Mouse (Mus musculus): ENCODE data around the gene Josd2. TPM values are rescaled to one million over a fixed set of nuclear protein-coding genes. Genes with fewer than 3 reads are reported as not detected.

Josd2 gene
- total and polyA plus RNA-seq, 3 experiments, result 33.9 to 57.7 (median 54.8) TPM

GRCm38 (mm10) chr7:44460767-44461502 is 6.8 kb upstream of the Josd2 start:
- Histone ChIP-seq H3K27me3 (replicated peaks) (peaks cover 90% of the 10 kb centered on the region), H3K4me2 (ENCODE audit: insufficient read depth, low read depth, poor library complexity, severe bottlenecking) (no peak overlapping the region), H3K4me3 (replicated peaks in 1 of 3; ENCODE audit: low read depth in 2 of 3, low read length in 2 of 3, poor library complexity in 1 of 3) (no peak overlapping the region), H3K27ac (ENCODE audit: insufficient read depth, low read depth) (no peak overlapping the region), H3K9ac (ENCODE audit: insufficient read depth, low read depth) (no peak overlapping the region), H3K4me1 (ENCODE audit: control insufficient read depth in 1 of 2, insufficient read depth in 2 of 2) (no peaks in the 10 kb centered on the region), H3K79me2 (replicated peaks; ENCODE audit: control insufficient read depth, extremely low read depth, insufficient read depth, poor library complexity, severe bottlenecking) (no peaks in the 10 kb centered on the region), H3K36me3 (replicated peaks in 1 of 2; ENCODE audit: control insufficient read depth in 1 of 2, insufficient read depth in 1 of 2, low read length in 1 of 2) (no peaks in the 10 kb centered on the region), H3K9me3 (replicated peaks; ENCODE audit: low read length) (peaks cover 17% of the 10 kb centered on the region)
- dilution Hi-C loops (cut with MboI; ENCODE audit: extremely low pct_ligation_motif_present, extremely low pct_unique_long_range_greater_than_20kb, low sequenced_read_pairs) (no loop called here), in situ Hi-C loops (cut with MboI; ENCODE audit: low pct_ligation_motif_present, low pct_unique_long_range_greater_than_20kb, low sequenced_read_pairs) (no loop called here)
- TF ChIP-seq CHD2 (IDR thresholded peaks at IDR 0.05; ENCODE audit: low read length) (no peak), ELF1 (IDR thresholded peaks at IDR 0.05; ENCODE audit: low read depth, low read length) (no peak), SMC3 (IDR thresholded peaks at IDR 0.05; ENCODE audit: low read depth, low read length) (no peak), ZNF384 (IDR thresholded peaks at IDR 0.05; ENCODE audit: low read depth, low read length) (no peak), HCFC1 (IDR thresholded peaks at IDR 0.05; ENCODE audit: low read depth, low read length) (no peak), BHLHE40 (IDR thresholded peaks at IDR 0.05; ENCODE audit: low read depth, low read length) (no peak), CTCF (conservative IDR thresholded peaks at IDR 0.05 in 1 of 2, IDR thresholded peaks at IDR 0.05 in 1 of 2; ENCODE audit: low read depth in 2 of 2, low read length in 2 of 2) (no peak)
- DNase-seq (ENCODE audit: extremely low read depth), result no peak

GRCm38 (mm10) chr7:44461503-44462217 is 6.1 kb upstream of the Josd2 start:
- peaks cover 17% of the 10 kb centered on the region for H3K9me3 ChIP-seq (replicated peaks; ENCODE audit: low read length)
- no peak overlapping the region for H3K4me3 ChIP-seq (replicated peaks in 1 of 3; ENCODE audit: low read depth in 2 of 3, low read length in 2 of 3, poor library complexity in 1 of 3)
- no peak overlapping the region for H3K9ac ChIP-seq (ENCODE audit: insufficient read depth, low read depth)
- H3K79me2 ChIP-seq (replicated peaks; ENCODE audit: control insufficient read depth, extremely low read depth, insufficient read depth, poor library complexity, severe bottlenecking), result no peaks in the 10 kb centered on the region
- DNase-seq (ENCODE audit: extremely low read depth), result no peak
- H3K27me3 ChIP-seq (replicated peaks), result peaks cover 91% of the 10 kb centered on the region
- no peak for TF ChIP-seq RAD21 (IDR thresholded peaks at IDR 0.05; ENCODE audit: low read depth, low read length)
- TF ChIP-seq POLR2A (IDR thresholded peaks at IDR 0.05; ENCODE audit: low read depth, low read length), result no peak
- TF ChIP-seq UBTF (IDR thresholded peaks at IDR 0.05; ENCODE audit: low read depth, low read length), result no peak
- TF ChIP-seq SIN3A (IDR thresholded peaks at IDR 0.05; ENCODE audit: low read length), result no peak
- TF ChIP-seq KAT2A (IDR thresholded peaks at IDR 0.05; ENCODE audit: insufficient replicate concordance, low read length), result no peak
- no peak for TF ChIP-seq SMC3 (IDR thresholded peaks at IDR 0.05; ENCODE audit: low read depth, low read length)
- TF ChIP-seq ZMIZ1 (IDR thresholded peaks at IDR 0.05; ENCODE audit: low read depth, low read length), result no peak
- TF ChIP-seq MAZ (IDR thresholded peaks at IDR 0.05; ENCODE audit: low read depth, low read length), result no peak
- no peak for TF ChIP-seq TCF12 (IDR thresholded peaks at IDR 0.05; ENCODE audit: low read depth, low read length)
- no peak for TF ChIP-seq E2F4 (IDR thresholded peaks at IDR 0.05; ENCODE audit: insufficient replicate concordance, low read depth, low read length)
- no peak for TF ChIP-seq USF1 (IDR thresholded peaks at IDR 0.05; ENCODE audit: low read depth, low read length)
- TF ChIP-seq HCFC1 (IDR thresholded peaks at IDR 0.05; ENCODE audit: low read depth, low read length), result no peak
- no peak for TF ChIP-seq TBP (conservative IDR thresholded peaks at IDR 0.05; ENCODE audit: low read depth, low read length)
- no peak for TF ChIP-seq MAFK (IDR thresholded peaks at IDR 0.05; ENCODE audit: insufficient replicate concordance, low read length)
- no peak for TF ChIP-seq JUND (conservative IDR thresholded peaks at IDR 0.05; ENCODE audit: low read depth, low read length)
- no peak for TF ChIP-seq MEF2A (IDR thresholded peaks at IDR 0.05; ENCODE audit: borderline replicate concordance, low read depth, low read length)
- no peak for TF ChIP-seq ZC3H11A (IDR thresholded peaks at IDR 0.05; ENCODE audit: low read depth, low read length)
- no peaks in the 10 kb centered on the region for H3K4me1 ChIP-seq (ENCODE audit: control insufficient read depth in 1 of 2, insufficient read depth in 2 of 2)
- in situ Hi-C loops (cut with MboI; ENCODE audit: low pct_ligation_motif_present, low pct_unique_long_range_greater_than_20kb, low sequenced_read_pairs) (no loop called here), dilution Hi-C loops (cut with MboI; ENCODE audit: extremely low pct_ligation_motif_present, extremely low pct_unique_long_range_greater_than_20kb, low sequenced_read_pairs) (no loop called here)
- no peaks in the 10 kb centered on the region for H3K36me3 ChIP-seq (replicated peaks in 1 of 2; ENCODE audit: control insufficient read depth in 1 of 2, insufficient read depth in 1 of 2, low read length in 1 of 2)
- H3K27ac ChIP-seq (ENCODE audit: insufficient read depth, low read depth), result no peak overlapping the region
- no peak overlapping the region for H3K4me2 ChIP-seq (ENCODE audit: insufficient read depth, low read depth, poor library complexity, severe bottlenecking)

All from CH12.LX (cell line).